Mouse (Mus musculus): ENCODE data around the gene Olig3.

- no peak for TF ChIP-seq MAFK (IDR thresholded peaks at IDR 0.05; ENCODE audit: insufficient read depth, low read depth, low read length)
- no peak for TF ChIP-seq ZC3H11A (IDR thresholded peaks at IDR 0.05; ENCODE audit: borderline replicate concordance, low read depth, low read length)
- no peak for TF ChIP-seq HCFC1 (IDR thresholded peaks at IDR 0.05; ENCODE audit: borderline replicate concordance, insufficient read depth, low read length)
These were observed 17.5 kb downstream of the Olig3 start for GRCm38 (mm10) chr10:19373797-19374196.
